Mouse (Mus musculus): ENCODE measurements at regions not wholly inside any gene's neighbourhood (a gene's known extent, or its start where the extent isn't known, plus 50 kb on each side); places are given as distances from the start of the nearest gene placed in this dataset.

DNA sequence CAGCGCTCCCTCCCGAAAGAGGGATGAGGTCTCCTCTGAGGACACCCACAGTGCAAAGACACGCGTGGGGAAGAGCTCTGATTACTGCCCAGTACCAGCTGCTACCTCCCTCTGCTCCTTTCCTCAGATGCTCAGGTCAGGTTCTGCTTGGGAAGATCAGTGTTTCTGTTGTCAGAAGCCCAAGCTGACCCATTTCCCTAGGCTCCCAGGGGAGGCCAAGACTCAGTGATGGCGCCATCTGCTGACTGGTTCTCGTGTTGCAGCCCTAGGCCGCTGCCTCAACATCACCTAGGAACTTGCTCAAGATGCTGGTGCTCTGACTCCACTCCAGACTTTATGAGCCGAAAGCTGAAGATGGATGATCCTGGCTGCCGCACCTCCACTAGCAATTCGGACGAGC lies 52.4 kb upstream of the Gramd1b start:
- no peaks in the 10 kb centered on the region for H3K36me3 ChIP-seq (replicated peaks in 1 of 2; ENCODE audit: control insufficient read depth in 1 of 2, insufficient read depth in 1 of 2, low read length in 1 of 2)
- no peaks in the 10 kb centered on the region for H3K79me2 ChIP-seq (replicated peaks; ENCODE audit: control insufficient read depth, extremely low read depth, insufficient read depth, poor library complexity, severe bottlenecking)
- no peak overlapping the region for H3K27ac ChIP-seq (ENCODE audit: insufficient read depth, low read depth)
- in situ Hi-C loops (cut with MboI; ENCODE audit: low pct_ligation_motif_present, low pct_unique_long_range_greater_than_20kb, low sequenced_read_pairs): loop anchor here (25.0 kb wide), 1 partner anchor 346 kb away; no protein-coding TSS in a partner anchor
- DNase-seq (ENCODE audit: extremely low read depth): peak; percentile 79
- no peak overlapping the region for H3K9ac ChIP-seq (ENCODE audit: insufficient read depth, low read depth)
- no peaks in the 10 kb centered on the region for H3K27me3 ChIP-seq (replicated peaks)
- no peak for TF ChIP-seq POLR2AphosphoS2 (IDR thresholded peaks at IDR 0.05; ENCODE audit: low read depth, low read length)
- TF ChIP-seq SMC3 (IDR thresholded peaks at IDR 0.05; ENCODE audit: low read depth, low read length): peak; percentile 94
- TF ChIP-seq ZC3H11A (IDR thresholded peaks at IDR 0.05; ENCODE audit: low read depth, low read length): peak; percentile 24; the same call in 1 of the 2 replicates
- no peak for TF ChIP-seq CHD1 (IDR thresholded peaks at IDR 0.05; ENCODE audit: low read depth, low read length)
- 0 out of 2 replicates have a peak, but pooled peaks have one; percentile 20 for TF ChIP-seq MEF2A (IDR thresholded peaks at IDR 0.05; ENCODE audit: borderline replicate concordance, low read depth, low read length)
- TF ChIP-seq TCF12 (IDR thresholded peaks at IDR 0.05; ENCODE audit: low read depth, low read length): no peak
- TF ChIP-seq ETS1 (conservative IDR thresholded peaks at IDR 0.05; ENCODE audit: low read depth, low read length): 0 out of 2 replicates have a peak, but pooled peaks have one; percentile 11
- TF ChIP-seq KAT2A (IDR thresholded peaks at IDR 0.05; ENCODE audit: insufficient replicate concordance, low read length): peak; percentile 45; the same call in 1 of the 2 replicates
- no peak for TF ChIP-seq ZKSCAN1 (IDR thresholded peaks at IDR 0.05; ENCODE audit: borderline replicate concordance, low read depth, low read length)
- TF ChIP-seq ELF1 (IDR thresholded peaks at IDR 0.05; ENCODE audit: low read depth, low read length): no peak
- TF ChIP-seq IRF4 (IDR thresholded peaks at IDR 0.05; ENCODE audit: low read depth, low read length): peak; percentile 36; the same call in 1 of the 2 replicates
- TF ChIP-seq MAX (IDR thresholded peaks at IDR 0.05; ENCODE audit: low read length): no peak
- TF ChIP-seq CTCF (conservative IDR thresholded peaks at IDR 0.05 in 1 of 2, IDR thresholded peaks at IDR 0.05 in 1 of 2; ENCODE audit: low read depth in 2 of 2, low read length in 2 of 2): peak; percentile 61 to 89
- TF ChIP-seq RAD21 (IDR thresholded peaks at IDR 0.05; ENCODE audit: low read depth, low read length): peak; percentile 75
- no peak for TF ChIP-seq NRF1 (IDR thresholded peaks at IDR 0.05; ENCODE audit: low read depth, low read length)
- no peak for TF ChIP-seq CHD2 (IDR thresholded peaks at IDR 0.05; ENCODE audit: low read length)
- no peak for TF ChIP-seq RCOR1 (conservative IDR thresholded peaks at IDR 0.05; ENCODE audit: low read depth, low read length)
- no peak overlapping the region for H3K4me3 ChIP-seq (replicated peaks in 1 of 3; ENCODE audit: low read depth in 2 of 3, low read length in 2 of 3, poor library complexity in 1 of 3)
- dilution Hi-C loops (cut with MboI; ENCODE audit: extremely low pct_ligation_motif_present, extremely low pct_unique_long_range_greater_than_20kb, low sequenced_read_pairs): no loop called here
- peaks cover 0 to 32% of the 10 kb centered on the region in 2 experiments; a peak in 2 of 4 replicates for H3K4me1 ChIP-seq (ENCODE audit: control insufficient read depth in 1 of 2, insufficient read depth in 2 of 2)
- no peaks in the 10 kb centered on the region for H3K9me3 ChIP-seq (replicated peaks; ENCODE audit: low read length)
- H3K4me2 ChIP-seq (ENCODE audit: insufficient read depth, low read depth, poor library complexity, severe bottlenecking): no peak overlapping the region

DNA sequence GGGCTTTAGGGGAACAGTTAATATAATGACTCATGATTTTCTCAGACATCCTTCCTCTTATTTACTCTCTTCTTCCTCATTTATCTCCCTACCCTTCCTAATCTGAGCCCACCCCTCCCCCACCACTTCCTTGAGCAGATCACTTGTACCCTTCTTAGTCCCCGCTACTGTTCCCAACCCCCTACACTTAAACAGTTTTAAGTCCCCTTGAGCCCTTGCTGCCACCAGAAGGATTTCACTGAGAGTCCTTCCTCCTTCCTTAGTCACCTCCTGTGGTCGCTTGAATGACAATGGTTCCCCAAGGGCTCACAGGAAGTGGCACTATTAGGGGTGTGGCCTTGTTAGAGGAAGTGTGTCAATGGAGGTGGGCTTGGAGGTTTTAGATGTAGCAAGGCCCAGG lies 50.7 kb upstream of the Gramd1b start:
- TF ChIP-seq RAD21 (IDR thresholded peaks at IDR 0.05; ENCODE audit: low read depth, low read length): no peak
- TF ChIP-seq ELF1 (IDR thresholded peaks at IDR 0.05; ENCODE audit: low read depth, low read length): no peak
- TF ChIP-seq KAT2A (IDR thresholded peaks at IDR 0.05; ENCODE audit: insufficient replicate concordance, low read length): no peak
- no peak for TF ChIP-seq JUND (conservative IDR thresholded peaks at IDR 0.05; ENCODE audit: low read depth, low read length)
- TF ChIP-seq CHD2 (IDR thresholded peaks at IDR 0.05; ENCODE audit: low read length): no peak
- no peak for TF ChIP-seq UBTF (IDR thresholded peaks at IDR 0.05; ENCODE audit: low read depth, low read length)
- TF ChIP-seq SIN3A (IDR thresholded peaks at IDR 0.05; ENCODE audit: low read length): no peak
- Histone ChIP-seq H3K36me3 (replicated peaks in 1 of 2; ENCODE audit: control insufficient read depth in 1 of 2, insufficient read depth in 1 of 2, low read length in 1 of 2) (no peaks in the 10 kb centered on the region), H3K4me2 (ENCODE audit: insufficient read depth, low read depth, poor library complexity, severe bottlenecking) (no peak overlapping the region), H3K4me1 (ENCODE audit: control insufficient read depth in 1 of 2, insufficient read depth in 2 of 2) (peaks cover 2 to 47% of the 10 kb centered on the region in 2 experiments; a peak in 3 of 4 replicates), H3K4me3 (replicated peaks in 1 of 3; ENCODE audit: low read depth in 2 of 3, low read length in 2 of 3, poor library complexity in 1 of 3) (no peak overlapping the region), H3K9ac (ENCODE audit: insufficient read depth, low read depth) (no peak overlapping the region), H3K9me3 (replicated peaks; ENCODE audit: low read length) (no peaks in the 10 kb centered on the region), H3K79me2 (replicated peaks; ENCODE audit: control insufficient read depth, extremely low read depth, insufficient read depth, poor library complexity, severe bottlenecking) (no peaks in the 10 kb centered on the region), H3K27me3 (replicated peaks) (no peaks in the 10 kb centered on the region), H3K27ac (ENCODE audit: insufficient read depth, low read depth) (no peak overlapping the region)
- dilution Hi-C loops (cut with MboI; ENCODE audit: extremely low pct_ligation_motif_present, extremely low pct_unique_long_range_greater_than_20kb, low sequenced_read_pairs): no loop called here
- DNase-seq (ENCODE audit: extremely low read depth): peak; percentile 69
- in situ Hi-C loops (cut with MboI; ENCODE audit: low pct_ligation_motif_present, low pct_unique_long_range_greater_than_20kb, low sequenced_read_pairs): loop anchor here (25.0 kb wide), 1 partner anchor 345 kb away; no protein-coding TSS in a partner anchor
